9 mouse cellular contexts compared by ENCODE assay signal in genomic region chr6:88903708-88904107, GRCm38 (mm10). TPM values are rescaled to one million over a fixed set of nuclear protein-coding genes. Genes with fewer than 3 reads are reported as not detected.
DNase-seq lines count a peak whose midpoint lies in the region; ATAC-seq and TF ChIP-seq lines count a peak whose summit lies in the region.
"Had no signal": no experiment of that assay in that cellular context is flagged by ENCODE, and none has a peak within 500 bp of the region (broad histone marks: within the 10 kb centered on the region; RNA-seq: fewer than 3 reads in every experiment).

No protein-coding gene starts in this region.

- no peak overlapping the region for H3K27ac ChIP-seq in lung, postnatal 0 days (ENCODE audit: low read length)
- H3K27ac ChIP-seq in liver, embryonic 15.5 days (replicated peaks), result peak overlapping the region; percentile 95

- no peak for TF ChIP-seq POLR2A in lung, adult 2 months (IDR thresholded peaks at IDR 0.05; ENCODE audit: borderline replicate concordance, extremely low read depth, low read depth, low read length)

- no peak overlapping the region for H3K4me3 ChIP-seq in lung, postnatal 0 days (ENCODE audit: low read depth, low read length)
- H3K4me3 ChIP-seq in lung, adult 2 months (replicated peaks; ENCODE audit: extremely low read depth, low read depth, low read length), result no peak overlapping the region
- peak overlapping the region; percentile 81 for H3K4me3 ChIP-seq in liver, embryonic 15.5 days (replicated peaks)

- H3K27me3 ChIP-seq in lung, postnatal 0 days (replicated peaks; ENCODE audit: insufficient read depth, low read length), result no peaks in the 10 kb centered on the region
- no peaks in the 10 kb centered on the region for H3K27me3 ChIP-seq in liver, embryonic 15.5 days

- peak overlapping the region; percentile 97 for H3K4me2 ChIP-seq in lung, postnatal 0 days (replicated peaks; ENCODE audit: low read depth, low read length)
- H3K4me2 ChIP-seq in liver, embryonic 15.5 days, result peak overlapping the region; percentile 95

- H3K36me3 ChIP-seq in lung, postnatal 0 days (ENCODE audit: insufficient read depth, low read length), result peaks cover 7% of the 10 kb centered on the region; the same call in 1 of the 2 replicates
- peaks cover 30% of the 10 kb centered on the region for H3K36me3 ChIP-seq in liver, embryonic 15.5 days (replicated peaks)

- peak; percentile 18 to 25 for DNase-seq in adrenal gland, postnatal 36 days
- DNase-seq in adrenal gland, postnatal 4 days (ENCODE audit: low spot score in 2 of 2), result no peak
- DNase-seq in lung, postnatal 0 days (ENCODE audit: low spot score), result no peak
- no peak for DNase-seq in lung, adult 2 months
- DNase-seq in urinary bladder, postnatal 25 days (ENCODE audit: low spot score), result no peak
- DNase-seq in testis, postnatal 10 days (ENCODE audit: low spot score), result no peak
- no peak for DNase-seq in adrenal gland, adult 18-20 months (ENCODE audit: low spot score in 2 of 2)
- DNase-seq: cerebellum, adult 8-10 months had no signal

- peaks cover 32% of the 10 kb centered on the region for H3K4me1 ChIP-seq in lung, postnatal 0 days (ENCODE audit: insufficient read depth, low read depth, low read length)
- peaks cover 17% of the 10 kb centered on the region for H3K4me1 ChIP-seq in lung, adult 2 months (ENCODE audit: control insufficient read depth, insufficient read depth, low read length)
- H3K4me1 ChIP-seq in liver, embryonic 15.5 days (replicated peaks), result peaks cover 91% of the 10 kb centered on the region

- 71% methylated on average over 5 of the region's 5 CpGs for WGBS in lung, postnatal 0 days
- 63% methylated on average over 5 of the region's 5 CpGs for WGBS in lung, adult 2 months
- 57% methylated on average over 5 of the region's 5 CpGs for WGBS in liver, embryonic 15.5 days (ENCODE audit: insufficient replicate concordance)

- peak overlapping the region; percentile 86; the same call in 1 of the 2 replicates for H3K9ac ChIP-seq in lung, postnatal 0 days (replicated peaks; ENCODE audit: low read depth)
- H3K9ac ChIP-seq in liver, embryonic 15.5 days, result peak overlapping the region; percentile 83

- no peaks in the 10 kb centered on the region for H3K9me3 ChIP-seq in lung, postnatal 0 days (ENCODE audit: low read length)
- no peaks in the 10 kb centered on the region for H3K9me3 ChIP-seq in liver, embryonic 15.5 days (replicated peaks)

- ATAC-seq in lung, postnatal 0 days, result no peak
- ATAC-seq in liver, embryonic 15.5 days (ENCODE audit: insufficient read depth), result no peak

- no peak for TF ChIP-seq EP300 in lung, postnatal 0 days (IDR thresholded peaks at IDR 0.05)

- no peak for TF ChIP-seq CTCF in lung, postnatal 0 days (IDR thresholded peaks at IDR 0.05)
- TF ChIP-seq CTCF in lung, adult 2 months (IDR thresholded peaks at IDR 0.05; ENCODE audit: insufficient read depth, low read length), result no peak

RNA-seq across cellular contexts. Expression of gene Tpra1, which starts 1.7 kb away (rescaled TPM):
- total RNA-seq in adrenal gland, postnatal 36 days (2021), result 100 to 1,000 TPM; 104 TPM
- 100 to 1,000 TPM; 112 to 121 TPM for total RNA-seq in adrenal gland, postnatal 4 days (2021)
- polyA plus RNA-seq in lung, postnatal 0 days (2015; fragmentation: Nextera tagmentation; extraction: Ambion mirVana), result 72.0 and 78.8 TPM in 2 replicates
- 176 and 184 TPM in 2 replicates for polyA plus RNA-seq in lung, adult 2 months (2012; rRNA removed)
- polyA plus RNA-seq in liver, embryonic 15.5 days (2015; fragmentation: Nextera tagmentation; extraction: Ambion mirVana), result 54.9 and 66.4 TPM in 2 replicates
- total RNA-seq in adrenal gland, adult 18-20 months (2021), result 100 to 1,000 TPM; 103 to 106 TPM

RNA-seq across cellular contexts. Expression of gene Mcm2, which starts 5.1 kb away (rescaled TPM):
- total RNA-seq in adrenal gland, postnatal 36 days (2021), result 10 to 100 TPM; 28.9 to 40.1 TPM
- total RNA-seq in adrenal gland, postnatal 4 days (2021), result 10 to 100 TPM; 69.6 to 83.3 TPM
- polyA plus RNA-seq in lung, postnatal 0 days (2015; fragmentation: Nextera tagmentation; extraction: Ambion mirVana), result 14.5 and 15.3 TPM in 2 replicates
- 11.1 and 12.6 TPM in 2 replicates for polyA plus RNA-seq in lung, adult 2 months (2012; rRNA removed)
- 147 and 155 TPM in 2 replicates for polyA plus RNA-seq in liver, embryonic 15.5 days (2015; fragmentation: Nextera tagmentation; extraction: Ambion mirVana)
- total RNA-seq in adrenal gland, adult 18-20 months (2021), result 10 to 100 TPM; 23.7 to 26.9 TPM

RNA-seq across cellular contexts. Expression of gene Podxl2, which starts 28.9 kb away (rescaled TPM):
- 10 to 100 TPM; 34.6 to 61.1 TPM for total RNA-seq in adrenal gland, postnatal 36 days (2021)
- 10 to 100 TPM; 60.1 to 62.8 TPM for total RNA-seq in adrenal gland, postnatal 4 days (2021)
- 19.1 and 25.2 TPM in 2 replicates for polyA plus RNA-seq in lung, postnatal 0 days (2015; fragmentation: Nextera tagmentation; extraction: Ambion mirVana)
- 35.8 and 51.4 TPM in 2 replicates for polyA plus RNA-seq in lung, adult 2 months (2012; rRNA removed)
- 1.7 and 1.8 TPM in 2 replicates for polyA plus RNA-seq in liver, embryonic 15.5 days (2015; fragmentation: Nextera tagmentation; extraction: Ambion mirVana)
- 10 to 100 TPM; 41.2 to 69.3 TPM for total RNA-seq in adrenal gland, adult 18-20 months (2021)

Comparison
In these comparisons a context has a peak if more than half of its experiments do, and no peak if none do; other contexts are left out.
1. DNase-seq: peak in adrenal gland, postnatal 36 days (2 of 2); none in adrenal gland, postnatal 4 days (0 of 2), lung, postnatal 0 days (single experiment), lung, adult 2 months (single experiment), urinary bladder, postnatal 25 days (single experiment), testis, postnatal 10 days (single experiment) and adrenal gland, adult 18-20 months (0 of 2).